Mouse (Mus musculus) stomach, postnatal 0 days (tissue): ENCODE measurements around the gene Slc5a12.

Source experiments
- CTCF ChIP-seq: IDR thresholded peaks from 2 replicates; pipeline ENCODE4 v1.5.1; 2016; ENCODE audit warnings: antibody characterized with exemption, low read depth, mild to moderate bottlenecking, moderate library complexity
- EP300 ChIP-seq: optimal IDR thresholded peaks from 2 replicates; pipeline ENCODE3; 2016; ENCODE audit warnings: antibody characterized with exemption

DNA sequence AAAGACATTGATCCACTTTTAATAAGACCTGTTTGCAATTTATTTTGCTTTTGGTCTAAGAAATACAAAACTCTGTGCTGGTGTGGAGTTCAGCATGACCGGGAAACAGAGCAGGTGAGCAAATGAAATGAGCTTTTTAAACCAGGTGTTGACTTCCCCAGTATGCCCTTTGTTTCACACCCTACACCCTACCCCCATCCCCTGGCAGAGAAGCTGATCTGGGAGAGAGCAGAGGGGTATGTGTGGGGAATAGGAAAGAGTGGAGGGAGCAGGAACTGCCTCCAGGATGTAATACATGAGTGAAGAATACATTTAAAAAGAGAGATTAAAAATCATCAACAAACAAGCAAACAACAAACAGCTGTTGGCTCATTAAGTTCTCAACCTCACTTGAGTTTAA, 47.3 kb downstream of the Slc5a12 start:
- no peak for TF ChIP-seq CTCF
- no peak for TF ChIP-seq EP300
